Mouse (Mus musculus): ENCODE data around the gene Pomt2.

- TF ChIP-seq CTCF (IDR thresholded peaks at IDR 0.05; ENCODE audit: extremely low read depth, insufficient read depth, insufficient read length, insufficient replicate concordance) (no peak), POLR2A (IDR thresholded peaks at IDR 0.05; ENCODE audit: low read depth, low read length) (no peak)
Observed at GRCm38 (mm10) chr12:87089701-87090100, 58.1 kb downstream of the Pomt2 start.

Measured in spleen, adult 2 months (tissue).